Mouse (Mus musculus) stomach, embryonic 15.5 days (tissue): ENCODE measurements around the gene Sp6. TPM values are rescaled to one million over a fixed set of nuclear protein-coding genes. Genes with fewer than 3 reads are reported as not detected.

ENCODE experiments used
- ATAC-seq: fragments of 200-750 bp; cut with Nextera tagmentation; 2 replicates; pipeline ENCODE4 v1.8.0; 2017; ENCODE audit warnings: low read depth, moderate number of reproducible peaks, moderate TSS enrichment; ENCODE audit not compliant: insufficient read depth, low FRiP score
- H3K27ac ChIP-seq: fragments of 300-500 bp; sonication (generic); 2 replicates; pipeline ENCODE4 v1.5.1; 2015; ENCODE audit warnings: mild to moderate bottlenecking, inconsistent platforms
- H3K27me3 ChIP-seq: fragments of 300-500 bp; sonication (generic); replicated peaks from 2 replicates; pipeline ENCODE4 v1.6.1; 2015; ENCODE audit warnings: inconsistent platforms
- H3K36me3 ChIP-seq: fragments of 300-500 bp; sonication (generic); 2 replicates; pipeline ENCODE4 v1.6.1; 2015; ENCODE audit warnings: inconsistent platforms
- H3K4me1 ChIP-seq: fragments of 300-500 bp; sonication (generic); 2 replicates; pipeline ENCODE4 v1.6.1; 2015; ENCODE audit warnings: inconsistent platforms
- H3K4me2 ChIP-seq: fragments of 300-500 bp; sonication (generic); 2 replicates; pipeline ENCODE4 v1.6.1; 2015; ENCODE audit warnings: mild to moderate bottlenecking, inconsistent platforms
- H3K4me3 ChIP-seq: fragments of 300-500 bp; sonication (generic); replicated peaks from 2 replicates; pipeline ENCODE4 v1.5.1; 2015; ENCODE audit warnings: inconsistent platforms
- H3K9ac ChIP-seq: fragments of 300-500 bp; sonication (generic); 2 replicates; pipeline ENCODE4 v1.6.1; 2015; ENCODE audit warnings: inconsistent platforms
- H3K9me3 ChIP-seq: fragments of 300-500 bp; sonication (generic); 2 replicates; pipeline ENCODE4 v1.6.1; 2016; ENCODE audit warnings: inconsistent platforms
- WGBS: fragments of 180-500 bp; shearing (Covaris S2); methylation state at CpG from one replicate; pipeline ENCODE4 v1.1.7; 2015; 5-methylcytosine and 5-hydroxymethylcytosine counted together
- polyA plus RNA-seq: library from polyadenylated mRNA; unstranded; fragments of >200 nt; fragmentation: Nextera tagmentation; extraction: Ambion mirVana; gene quantifications from 2 replicates; pipeline ENCODE4 v1.2.1, GENCODE M21; 2015

Gene Sp6
- 1.4 and 3.7 TPM in 2 replicates for polyA plus RNA-seq

DNA sequence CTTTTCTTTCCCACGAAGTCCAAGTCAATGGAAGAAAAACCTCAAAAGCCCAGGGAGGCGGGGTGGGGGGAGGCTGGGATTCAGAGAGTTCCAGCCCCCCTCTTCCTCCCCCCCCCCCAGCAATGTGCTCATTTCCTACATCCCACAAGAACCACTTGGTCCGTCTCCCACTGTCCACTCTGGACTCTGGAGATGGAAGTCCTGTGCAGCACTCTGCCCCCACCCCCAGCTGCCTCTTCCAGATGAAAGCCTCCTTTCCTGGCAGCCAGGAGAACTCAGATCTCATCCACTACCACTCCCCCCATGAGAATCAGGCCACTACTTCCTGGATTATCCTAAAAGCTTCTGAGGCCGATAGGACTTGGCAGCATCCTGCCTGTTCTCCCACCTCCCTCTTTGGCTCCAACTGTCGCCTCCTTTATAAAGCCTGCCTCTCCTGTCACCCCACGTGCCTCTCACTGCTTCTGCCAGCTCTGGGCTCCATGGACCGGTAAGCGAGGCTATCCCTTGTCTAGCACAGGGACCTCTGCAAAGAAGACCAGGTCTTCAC, at the start of gene Sp6:
TSS of gene Sp6 (plus strand) at position 274 of the 550 bp plus-strand sequence.
- Histone ChIP-seq H3K36me3 (no peaks in the 10 kb centered on the region), H3K9ac (no peak within 1 kb of the TSS), H3K27ac (no peak within 1 kb of the TSS), H3K27me3 (peaks cover 31% of the 10 kb centered on the region), H3K4me1 (0 out of 2 replicates have a peak, but pooled peaks cover 6% of the 10 kb centered on the region), H3K9me3 (no peaks in the 10 kb centered on the region), H3K4me2 (no peak within 1 kb of the TSS), H3K4me3 (no peak within 1 kb of the TSS)
- WGBS: 29% methylated on average over 8 of the region's 8 CpGs
- no peak for ATAC-seq

DNA sequence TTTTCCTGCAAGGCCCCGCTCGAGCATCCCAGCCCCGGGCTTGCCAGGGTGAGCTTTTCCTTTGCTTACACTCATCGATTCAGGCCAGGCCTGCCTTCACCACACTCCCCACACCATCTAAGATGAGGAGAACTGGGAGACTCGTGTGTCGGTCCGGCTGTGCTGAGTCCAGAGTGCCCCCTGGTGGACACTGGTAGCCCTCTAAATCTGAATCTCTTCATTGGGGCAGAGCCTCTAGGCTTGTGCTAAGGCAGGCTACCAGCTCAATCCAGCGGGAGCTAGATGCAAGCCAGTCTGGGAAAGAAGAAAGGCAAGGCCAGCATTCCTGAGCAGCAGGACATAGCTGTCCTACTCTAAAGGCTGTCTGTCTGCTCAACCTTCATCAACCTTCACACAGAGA, 49.6 kb upstream of the Sp6 start:
- Histone ChIP-seq H3K27ac (no peak overlapping the region), H3K36me3 (peaks cover 20% of the 10 kb centered on the region), H3K9ac (no peak overlapping the region), H3K4me1 (peaks cover 8% of the 10 kb centered on the region; the same call in 1 of the 2 replicates), H3K27me3 (no peaks in the 10 kb centered on the region), H3K9me3 (no peaks in the 10 kb centered on the region), H3K4me2 (no peak overlapping the region), H3K4me3 (no peak overlapping the region)
- 10% methylated on average over 8 of the region's 8 CpGs for WGBS
- peak; percentile 74 for ATAC-seq

DNA sequence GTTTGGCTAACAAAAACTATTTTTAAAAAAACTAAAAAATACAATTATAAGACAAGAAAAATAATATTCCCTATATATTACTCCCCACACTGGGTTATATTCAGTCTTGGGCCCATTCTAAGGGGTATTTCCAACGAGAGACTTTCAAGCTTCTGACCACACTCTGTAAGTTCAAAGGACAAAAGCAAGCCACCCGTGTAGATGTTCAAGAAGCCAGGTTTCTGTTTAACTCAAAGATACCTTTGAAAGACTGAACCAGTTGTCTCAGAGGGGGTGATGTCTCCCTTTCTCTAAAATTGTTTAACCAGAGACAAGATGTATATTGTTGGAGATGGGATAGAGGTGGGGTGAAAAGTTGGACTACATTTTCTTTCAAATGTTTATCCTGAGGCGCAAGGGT, 47.0 kb upstream of the Sp6 start:
- Histone ChIP-seq H3K27me3 (no peaks in the 10 kb centered on the region), H3K9me3 (no peaks in the 10 kb centered on the region), H3K9ac (no peak overlapping the region), H3K4me1 (peaks cover 27% of the 10 kb centered on the region), H3K27ac (no peak overlapping the region), H3K4me3 (no peak overlapping the region), H3K36me3 (peaks cover 12% of the 10 kb centered on the region), H3K4me2 (no peak overlapping the region)
- WGBS: 79% methylated on average over 3 of the region's 3 CpGs
- ATAC-seq: no peak

DNA sequence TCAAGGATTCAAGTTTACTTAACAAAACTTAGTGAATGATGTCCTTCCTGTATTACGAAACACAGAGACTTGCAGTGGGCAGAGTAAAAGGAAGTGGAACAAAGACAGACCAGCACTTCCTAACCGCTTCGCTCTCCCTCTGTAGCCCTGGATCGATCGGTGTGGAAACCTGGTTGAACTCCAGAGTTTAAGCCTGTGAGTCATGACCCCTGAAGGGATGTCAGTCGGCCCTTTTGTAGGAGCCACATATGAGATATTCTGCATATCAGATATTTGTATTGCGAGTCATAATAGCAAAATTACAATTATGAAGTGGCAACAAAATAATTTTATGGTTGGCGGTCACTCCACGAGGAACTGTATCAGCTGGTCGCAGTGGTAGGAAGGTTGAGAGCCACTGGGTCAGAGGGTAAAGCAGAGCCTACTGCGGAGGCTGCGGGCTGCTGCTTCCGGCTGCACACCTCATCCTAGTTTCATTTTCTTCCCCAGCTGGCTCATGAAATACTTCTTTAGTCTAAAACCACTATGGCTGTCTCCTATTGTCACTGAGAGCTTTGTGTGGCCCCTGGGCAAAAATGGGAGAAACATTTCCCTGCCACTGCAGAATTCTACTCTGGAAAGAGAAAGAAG, 46.2 kb upstream of the Sp6 start:
- Histone ChIP-seq H3K4me1 (peaks cover 27% of the 10 kb centered on the region), H3K27me3 (no peaks in the 10 kb centered on the region), H3K9me3 (no peaks in the 10 kb centered on the region), H3K4me3 (no peak overlapping the region), H3K36me3 (peaks cover 4% of the 10 kb centered on the region; the same call in 1 of the 2 replicates), H3K9ac (no peak overlapping the region), H3K4me2 (peak overlapping the region; percentile 22; the same call in 1 of the 2 replicates), H3K27ac (peak overlapping the region; percentile 52; the same call in 1 of the 2 replicates)
- ATAC-seq: no peak
- WGBS: 73% methylated on average over 13 of the region's 13 CpGs

DNA sequence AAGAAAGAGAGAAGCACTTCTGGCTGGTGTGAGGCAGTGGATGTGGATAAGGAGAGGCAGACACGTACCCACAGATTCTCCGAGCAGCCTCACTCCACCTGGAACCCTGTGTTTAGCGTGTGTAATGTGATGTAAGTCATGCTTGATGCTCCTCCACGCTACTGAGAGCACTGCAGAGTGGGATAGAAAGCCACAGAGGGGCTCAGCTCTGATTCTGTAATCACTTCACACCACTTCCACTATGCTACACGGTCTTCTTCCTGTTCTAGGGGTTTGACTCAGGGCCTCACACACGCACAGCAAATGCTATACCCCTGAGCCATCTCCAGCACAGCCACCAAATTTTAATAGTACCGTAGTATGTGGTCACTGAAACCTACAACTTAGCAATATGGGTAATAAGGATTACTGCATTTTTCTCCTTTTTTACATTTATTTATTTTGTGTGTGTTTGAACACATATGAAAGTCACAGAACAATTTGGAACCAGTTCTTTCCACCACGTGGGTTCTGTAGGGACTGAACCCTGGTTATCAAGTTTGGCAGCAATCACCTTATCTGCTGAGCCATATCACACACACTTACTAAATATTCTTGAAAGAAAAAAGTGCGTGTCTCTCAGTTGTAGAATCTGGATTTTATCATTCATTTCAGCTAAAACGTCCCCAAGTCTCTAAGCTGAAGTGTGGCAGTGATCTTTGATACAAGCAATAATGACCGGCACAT, 45.5 kb upstream of the Sp6 start:
- Histone ChIP-seq H3K36me3 (no peaks in the 10 kb centered on the region), H3K4me1 (peaks cover 27% of the 10 kb centered on the region), H3K27me3 (no peaks in the 10 kb centered on the region), H3K9ac (no peak overlapping the region), H3K4me2 (peak overlapping the region; percentile 22), H3K4me3 (no peak overlapping the region), H3K9me3 (no peaks in the 10 kb centered on the region), H3K27ac (peak overlapping the region; percentile 87)
- no peak for ATAC-seq
- WGBS: 73% methylated on average over 11 of the region's 11 CpGs

DNA sequence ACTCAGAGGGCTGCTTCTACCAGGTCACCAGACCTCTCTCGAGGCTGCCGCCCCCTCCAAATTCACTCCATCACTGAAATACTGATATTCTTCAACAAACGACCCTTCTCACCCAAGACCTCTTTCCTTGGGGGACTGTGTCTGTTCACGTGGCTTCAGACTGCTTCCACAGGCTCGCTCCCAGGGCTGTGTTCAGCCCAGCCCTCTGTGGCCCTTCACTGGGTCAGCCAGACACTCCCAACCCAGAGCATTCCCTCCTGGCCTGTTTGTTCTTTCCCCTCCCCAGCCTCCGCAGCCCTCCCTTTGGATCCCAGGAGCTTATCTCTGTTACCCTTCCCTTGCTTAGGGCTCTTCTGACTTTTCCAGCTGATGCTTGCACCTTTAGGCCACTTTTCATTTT, 44.7 kb upstream of the Sp6 start:
- peak overlapping the region; percentile 6; the same call in 1 of the 2 replicates for H3K4me2 ChIP-seq
- H3K4me1 ChIP-seq: peaks cover 28% of the 10 kb centered on the region

DNA sequence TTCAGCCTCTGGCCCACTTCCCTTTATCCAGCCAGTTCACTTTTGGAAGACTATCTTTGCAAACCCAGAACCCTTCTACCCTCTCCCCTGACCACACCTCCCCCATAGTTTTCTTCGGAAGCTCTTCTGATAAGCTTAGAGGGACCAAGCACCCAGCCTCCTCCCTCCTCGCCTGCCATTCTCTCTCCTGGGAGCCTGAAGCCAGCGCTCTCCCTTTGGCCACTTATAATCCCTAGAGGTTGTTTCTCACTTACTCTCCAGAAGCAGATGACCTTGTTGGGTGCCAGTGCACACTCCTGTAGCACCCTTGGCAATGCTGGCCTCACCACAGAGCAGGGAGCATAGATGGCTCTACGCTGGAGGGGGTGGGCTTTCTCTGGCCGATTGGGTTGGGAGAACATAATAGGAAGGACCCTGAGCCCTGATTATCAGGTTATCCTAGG, 43.9 kb upstream of the Sp6 start:
- 62% methylated on average over 5 of the region's 5 CpGs for WGBS

More for the DNA sequence above, 44.7 kb upstream of the Sp6 start:
- WGBS: 38% methylated on average over 6 of the region's 6 CpGs
- H3K9me3 ChIP-seq: no peaks in the 10 kb centered on the region
- H3K27me3 ChIP-seq: no peaks in the 10 kb centered on the region
- ATAC-seq: no peak
- no peak overlapping the region for H3K9ac ChIP-seq
- no peaks in the 10 kb centered on the region for H3K36me3 ChIP-seq
- H3K4me3 ChIP-seq: no peak overlapping the region
- peak overlapping the region; percentile 87 for H3K27ac ChIP-seq

DNA sequence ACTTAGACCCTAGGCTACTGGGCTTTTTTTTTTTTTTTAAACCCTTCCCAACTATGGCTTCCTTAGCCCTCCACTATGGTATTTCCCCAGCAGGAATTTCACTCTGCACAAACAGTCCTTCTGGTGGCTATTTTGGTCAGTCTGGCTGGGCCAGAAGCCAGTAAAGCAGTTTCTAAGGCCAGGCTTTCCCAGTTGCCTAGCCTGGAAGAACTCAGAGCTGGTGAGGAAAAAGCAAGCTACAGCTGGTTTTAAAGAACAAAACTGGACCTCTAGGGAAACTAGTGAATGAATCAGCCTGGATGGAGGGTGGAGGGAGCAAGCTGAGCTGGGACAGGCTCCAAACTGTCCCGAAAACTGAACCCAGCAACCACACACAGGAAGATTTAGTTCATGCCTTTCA, 43.4 kb upstream of the Sp6 start:
- no peaks in the 10 kb centered on the region for H3K27me3 ChIP-seq
- peak overlapping the region; percentile 87 for H3K27ac ChIP-seq
- H3K4me2 ChIP-seq: 0 out of 2 replicates have a peak overlapping the region, but pooled peaks have one; percentile 14
- peak; percentile 41; the same call in 1 of the 2 replicates for ATAC-seq
- no peaks in the 10 kb centered on the region for H3K36me3 ChIP-seq
- H3K9ac ChIP-seq: no peak overlapping the region; the same call in 1 of the 2 replicates
- peaks cover 31% of the 10 kb centered on the region for H3K4me1 ChIP-seq
- 35% methylated on average over 1 of the region's 1 CpGs for WGBS
- no peak overlapping the region for H3K4me3 ChIP-seq
- H3K9me3 ChIP-seq: no peaks in the 10 kb centered on the region

More for the DNA sequence above, 43.9 kb upstream of the Sp6 start:
- Histone ChIP-seq H3K4me1 (peaks cover 31% of the 10 kb centered on the region), H3K27me3 (no peaks in the 10 kb centered on the region), H3K36me3 (no peaks in the 10 kb centered on the region), H3K4me3 (no peak overlapping the region), H3K27ac (peak overlapping the region; percentile 87), H3K9ac (no peak overlapping the region), H3K9me3 (no peaks in the 10 kb centered on the region), H3K4me2 (0 out of 2 replicates have a peak overlapping the region, but pooled peaks have one; percentile 14)
- peak; percentile 8; the same call in 1 of the 2 replicates for ATAC-seq

DNA sequence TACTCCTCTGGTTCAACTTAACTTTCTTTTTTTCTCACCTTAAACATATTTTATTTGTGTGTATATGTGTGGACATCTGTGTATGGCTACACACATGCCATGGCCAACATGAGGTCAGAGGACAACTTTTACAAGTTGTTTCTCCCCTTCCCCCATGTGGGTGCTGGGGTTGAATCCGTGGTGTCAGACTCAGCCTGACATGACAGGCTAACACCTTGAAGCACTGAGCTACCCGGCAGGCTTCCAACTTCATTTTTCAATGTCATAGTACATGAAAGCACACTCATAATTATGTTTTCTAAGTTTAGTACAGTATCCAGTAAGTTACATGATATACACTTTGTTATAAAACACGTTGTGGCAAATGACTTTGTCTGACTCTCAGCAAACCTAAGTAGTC, 42.9 kb upstream of the Sp6 start:
- ATAC-seq: no peak
- Histone ChIP-seq H3K4me1 (peaks cover 31% of the 10 kb centered on the region), H3K9me3 (no peaks in the 10 kb centered on the region), H3K4me2 (0 out of 2 replicates have a peak overlapping the region, but pooled peaks have one; percentile 14), H3K27me3 (no peaks in the 10 kb centered on the region), H3K27ac (peak overlapping the region; percentile 87), H3K36me3 (no peaks in the 10 kb centered on the region), H3K4me3 (no peak overlapping the region), H3K9ac (no peak overlapping the region)
- WGBS: 46% methylated on average over 3 of the region's 3 CpGs

DNA sequence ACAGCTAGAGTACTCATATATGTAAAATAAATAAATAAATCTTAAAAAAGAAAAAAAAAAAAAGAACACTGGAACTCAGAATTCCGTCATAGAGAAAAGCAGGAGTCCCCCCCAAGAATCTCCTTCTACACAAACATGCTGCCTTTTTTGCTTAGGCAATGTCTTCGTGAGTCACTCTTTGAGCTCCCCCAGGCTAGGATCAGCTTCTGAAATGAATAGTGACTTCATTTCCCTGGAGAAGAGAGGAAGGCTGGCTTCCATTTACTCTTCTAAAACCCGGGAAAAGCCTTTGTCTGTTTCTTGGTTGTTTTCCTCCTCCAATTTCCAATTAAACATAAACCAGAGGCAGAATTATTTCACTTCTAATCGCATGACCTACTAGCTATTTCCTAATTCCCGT, 40.3 kb upstream of the Sp6 start:
- Histone ChIP-seq H3K27ac (no peak overlapping the region), H3K4me3 (no peak overlapping the region), H3K9me3 (no peaks in the 10 kb centered on the region), H3K9ac (no peak overlapping the region), H3K4me1 (peaks cover 36% of the 10 kb centered on the region), H3K27me3 (no peaks in the 10 kb centered on the region), H3K36me3 (no peaks in the 10 kb centered on the region), H3K4me2 (no peak overlapping the region)
- no peak for ATAC-seq
- 72% methylated on average over 5 of the region's 5 CpGs for WGBS

DNA sequence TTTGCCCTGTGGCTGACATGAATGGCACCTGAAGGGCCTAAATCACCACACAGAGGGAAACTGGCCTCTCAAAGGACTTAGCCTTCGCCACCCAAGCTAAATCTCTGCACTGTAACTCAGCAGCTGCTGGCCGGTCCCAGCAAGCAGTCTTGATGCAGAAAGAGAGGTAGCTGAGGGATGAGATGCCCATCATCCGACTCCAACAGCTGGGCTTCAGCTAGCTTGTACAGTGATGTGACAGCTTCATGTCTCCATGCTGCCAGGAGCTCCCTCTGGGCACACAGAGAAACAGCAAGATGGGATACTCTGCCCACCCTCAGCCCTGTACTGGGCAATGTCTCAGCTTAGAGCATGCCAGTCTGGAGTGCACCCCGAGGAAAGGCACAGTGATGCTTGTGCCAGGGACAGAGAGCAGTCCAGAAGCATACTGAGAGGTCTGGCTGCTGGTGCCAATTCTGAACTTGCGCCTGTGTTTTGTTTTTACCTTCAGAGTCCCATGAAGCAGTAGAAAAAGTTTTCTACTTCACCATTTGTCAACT, 39.7 kb upstream of the Sp6 start:
- H3K4me3 ChIP-seq: no peak overlapping the region
- H3K27ac ChIP-seq: no peak overlapping the region
- H3K9ac ChIP-seq: no peak overlapping the region
- ATAC-seq: no peak
- no peaks in the 10 kb centered on the region for H3K27me3 ChIP-seq
- no peak overlapping the region for H3K4me2 ChIP-seq
- no peaks in the 10 kb centered on the region for H3K36me3 ChIP-seq
- no peaks in the 10 kb centered on the region for H3K9me3 ChIP-seq
- H3K4me1 ChIP-seq: peaks cover 34% of the 10 kb centered on the region
- WGBS: 84% methylated on average over 5 of the region's 5 CpGs
